21 mouse cellular contexts compared by ENCODE assay signal in the genomic region with DNA sequence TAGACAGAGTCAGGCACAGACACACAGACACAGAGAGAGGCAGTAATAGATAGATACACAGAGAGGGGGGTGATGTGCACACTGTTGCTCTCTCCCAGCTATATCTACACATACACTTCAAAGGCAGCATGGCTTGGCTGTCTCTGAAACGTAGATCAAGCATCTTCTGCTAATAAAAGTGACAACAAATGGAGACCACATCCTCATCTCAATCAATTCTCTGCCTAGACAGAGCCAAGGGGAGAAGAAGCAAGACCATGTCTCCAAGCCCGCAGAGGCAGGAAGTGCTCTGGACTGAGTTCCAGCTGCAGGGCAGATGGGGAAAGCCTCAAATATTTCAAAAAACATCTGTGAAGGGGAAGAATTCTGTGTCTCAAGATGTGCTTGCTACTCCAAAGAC.
"Had no signal": no experiment of that assay in that cellular context is flagged by ENCODE, and none has a peak within 500 bp of the region (broad histone marks: within the 10 kb centered on the region; RNA-seq: fewer than 3 reads in every experiment).

No protein-coding gene starts in this region.

- H3K27me3 ChIP-seq: kidney, embryonic 15.5 days; limb, embryonic 12.5 days; limb, embryonic 15.5 days; midbrain, embryonic 12.5 days; midbrain, embryonic 15.5 days; neural tube, embryonic 13.5 days had no signal

- H3K9me3 ChIP-seq: kidney, embryonic 15.5 days; limb, embryonic 12.5 days; limb, embryonic 15.5 days; midbrain, embryonic 12.5 days; midbrain, embryonic 15.5 days; neural tube, embryonic 13.5 days had no signal

- ATAC-seq: liver, postnatal 0 days; lung, postnatal 0 days; midbrain, embryonic 15.5 days had no signal

- H3K36me3 ChIP-seq: kidney, embryonic 15.5 days; limb, embryonic 12.5 days; limb, embryonic 15.5 days; midbrain, embryonic 12.5 days; midbrain, embryonic 15.5 days; neural tube, embryonic 13.5 days had no signal

- H3K4me1 ChIP-seq: limb, embryonic 15.5 days; midbrain, embryonic 12.5 days; midbrain, embryonic 15.5 days had no signal

- DNase-seq: kidney, adult 11 months; kidney, adult 8-10 months; kidney, postnatal 10 days; kidney, postnatal 36 days; layer of hippocampus, postnatal 36 days; left cerebral cortex, postnatal 4 days; liver, postnatal 0 days; lung, embryonic 14.5 days; retina, postnatal 1 day; thymus, adult 18-20 months had no signal

- H3K9ac ChIP-seq: kidney, embryonic 15.5 days; limb, embryonic 12.5 days; limb, embryonic 15.5 days; liver, embryonic 14.5 days; liver, postnatal 0 days; lung, embryonic 14.5 days; midbrain, embryonic 12.5 days; midbrain, embryonic 15.5 days; neural tube, embryonic 13.5 days had no signal

- H3K4me3 ChIP-seq: kidney, embryonic 15.5 days; left cerebral cortex, adult 2 months; limb, embryonic 12.5 days; limb, embryonic 15.5 days; midbrain, embryonic 12.5 days; midbrain, embryonic 15.5 days; neural tube, embryonic 13.5 days had no signal

- H3K27ac ChIP-seq: kidney, embryonic 15.5 days; left cerebral cortex, adult 2 months; limb, embryonic 12.5 days; limb, embryonic 15.5 days; liver, embryonic 14.5 days; macrophage; midbrain, embryonic 12.5 days; midbrain, embryonic 15.5 days; neural tube, embryonic 13.5 days had no signal

- H3K4me2 ChIP-seq: kidney, embryonic 15.5 days; limb, embryonic 12.5 days; limb, embryonic 15.5 days; liver, embryonic 11.5 days; lung, embryonic 14.5 days; midbrain, embryonic 12.5 days; midbrain, embryonic 15.5 days; neural tube, embryonic 13.5 days had no signal
